8 mouse cellular contexts compared by ENCODE assay signal in the genomic region with DNA sequence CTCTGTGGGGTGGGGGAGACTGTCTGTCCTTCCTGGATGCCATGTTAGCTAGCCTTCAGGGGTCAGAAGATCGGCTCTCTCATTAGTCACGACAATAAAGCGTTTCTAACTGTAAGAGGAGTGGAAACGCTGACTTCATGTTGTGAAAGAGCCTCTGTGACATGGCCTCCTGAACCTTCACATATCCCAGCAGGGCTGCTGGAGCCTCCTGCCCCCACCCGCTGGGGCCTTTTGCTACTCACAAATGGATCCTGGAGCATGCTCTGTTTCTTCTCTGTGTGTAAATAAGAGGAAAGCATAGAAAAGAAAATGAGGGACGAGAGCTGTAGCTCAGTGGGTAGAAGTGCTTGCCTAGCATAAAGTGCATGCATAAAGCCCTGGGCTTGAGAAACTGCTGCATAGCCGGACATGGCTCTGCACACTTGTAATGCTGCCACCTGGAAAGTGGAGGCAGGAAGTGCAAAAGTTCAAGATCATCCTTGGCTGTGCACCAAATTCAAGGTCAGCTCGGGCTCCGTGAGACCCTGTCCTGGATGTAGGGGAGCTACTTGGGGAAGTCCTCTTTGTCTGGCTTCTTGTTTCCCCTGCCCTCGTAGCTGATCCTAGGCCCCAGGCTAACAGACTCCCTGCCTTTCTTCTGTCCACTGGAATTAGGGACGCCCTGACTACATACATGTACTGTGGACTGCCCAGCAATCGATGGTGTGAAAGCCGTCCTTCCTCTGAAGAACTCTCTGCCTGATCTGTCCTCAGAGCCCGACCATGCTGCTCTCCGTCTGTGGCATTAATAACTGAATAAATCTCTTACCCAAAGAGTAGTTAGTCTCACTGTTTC.
DNase-seq lines count a peak whose midpoint lies in the region; ATAC-seq lines count a peak whose summit lies in the region.

No protein-coding gene starts in this region.

- H3K4me1 ChIP-seq in heart, embryonic 10.5 days, result peaks cover 19% of the 10 kb centered on the region
- peaks cover 22% of the 10 kb centered on the region for H3K4me1 ChIP-seq in kidney, embryonic 14.5 days (ENCODE audit: control insufficient read depth, insufficient read depth, low read length)

- ATAC-seq in kidney, embryonic 14.5 days (ENCODE audit: low FRiP score, low TSS enrichment), result 0 out of 2 replicates have a peak, but pooled peaks have one; percentile 36
- ATAC-seq in monocyte, adult 5-6 weeks (replicated peaks; ENCODE audit: insufficient number of reproducible peaks, low FRiP score, low TSS enrichment, poor library complexity, severe bottlenecking), result no peak

- peaks cover 59% of the 10 kb centered on the region for H3K36me3 ChIP-seq in heart, embryonic 10.5 days
- peaks cover 62% of the 10 kb centered on the region for H3K36me3 ChIP-seq in kidney, embryonic 14.5 days (ENCODE audit: control insufficient read depth, insufficient read depth, low read length)

- H3K4me3 ChIP-seq in heart, embryonic 10.5 days, result no peak overlapping the region
- no peak overlapping the region for H3K4me3 ChIP-seq in kidney, embryonic 14.5 days (ENCODE audit: low read length)

- WGBS in heart, embryonic 10.5 days, result 42% methylated on average over 15 of the region's 15 CpGs
- 29% methylated on average over 15 of the region's 15 CpGs for WGBS in kidney, embryonic 14.5 days

- no peaks in the 10 kb centered on the region for H3K9me3 ChIP-seq in heart, embryonic 10.5 days
- no peaks in the 10 kb centered on the region; the same call in 1 of the 2 replicates for H3K9me3 ChIP-seq in kidney, embryonic 14.5 days (ENCODE audit: control insufficient read depth, low read length)

- H3K9ac ChIP-seq in kidney, embryonic 14.5 days (ENCODE audit: low read depth, low read length), result no peak overlapping the region

- peak; percentile 69 for DNase-seq in ES-CJ7 (ENCODE audit: low read depth, low spot score)
- DNase-seq in brain, adult 2 months (ENCODE audit: low read depth, low spot score), result peak; percentile 78
- DNase-seq in heart, embryonic 10.5 days (ENCODE audit: low spot score), result no peak
- DNase-seq in lung, postnatal 14 days, result peak; percentile 38
- DNase-seq in spleen, postnatal 4 days (ENCODE audit: low spot score in 2 of 2), result no peak
- DNase-seq in layer of hippocampus, postnatal 36 days, result no peak

- no peaks in the 10 kb centered on the region for H3K27me3 ChIP-seq in heart, embryonic 10.5 days (ENCODE audit: insufficient read depth, poor library complexity, severe bottlenecking)
- no peaks in the 10 kb centered on the region for H3K27me3 ChIP-seq in kidney, embryonic 14.5 days (ENCODE audit: control insufficient read depth, insufficient read depth, low read length)

- peak overlapping the region; percentile 64 for H3K27ac ChIP-seq in heart, embryonic 10.5 days
- peak overlapping the region; percentile 75 for H3K27ac ChIP-seq in kidney, embryonic 14.5 days (ENCODE audit: low read depth, low read length)

- H3K4me2 ChIP-seq in kidney, embryonic 14.5 days (replicated peaks; ENCODE audit: low read depth, low read length), result no peak overlapping the region

Comparison
In these comparisons a context has a peak if more than half of its experiments do, and no peak if none do; other contexts are left out.
1. DNase-seq: peak in ES-CJ7 (single experiment), brain, adult 2 months (single experiment) and lung, postnatal 14 days (single experiment); none in heart, embryonic 10.5 days (single experiment), spleen, postnatal 4 days (0 of 2) and layer of hippocampus, postnatal 36 days (0 of 2).